Mouse (Mus musculus): ENCODE measurements around the gene Cyb561a3.
A peak's percentile ranks its signal among the peaks of the same experiment; 100 is the strongest.
"Not testable (repeated sequence)": the region's sequence is repeated elsewhere in the genome, so short reads cannot be mapped to it uniquely, and the experiment has no call there.

The Cyb561a3 gene

DNA sequence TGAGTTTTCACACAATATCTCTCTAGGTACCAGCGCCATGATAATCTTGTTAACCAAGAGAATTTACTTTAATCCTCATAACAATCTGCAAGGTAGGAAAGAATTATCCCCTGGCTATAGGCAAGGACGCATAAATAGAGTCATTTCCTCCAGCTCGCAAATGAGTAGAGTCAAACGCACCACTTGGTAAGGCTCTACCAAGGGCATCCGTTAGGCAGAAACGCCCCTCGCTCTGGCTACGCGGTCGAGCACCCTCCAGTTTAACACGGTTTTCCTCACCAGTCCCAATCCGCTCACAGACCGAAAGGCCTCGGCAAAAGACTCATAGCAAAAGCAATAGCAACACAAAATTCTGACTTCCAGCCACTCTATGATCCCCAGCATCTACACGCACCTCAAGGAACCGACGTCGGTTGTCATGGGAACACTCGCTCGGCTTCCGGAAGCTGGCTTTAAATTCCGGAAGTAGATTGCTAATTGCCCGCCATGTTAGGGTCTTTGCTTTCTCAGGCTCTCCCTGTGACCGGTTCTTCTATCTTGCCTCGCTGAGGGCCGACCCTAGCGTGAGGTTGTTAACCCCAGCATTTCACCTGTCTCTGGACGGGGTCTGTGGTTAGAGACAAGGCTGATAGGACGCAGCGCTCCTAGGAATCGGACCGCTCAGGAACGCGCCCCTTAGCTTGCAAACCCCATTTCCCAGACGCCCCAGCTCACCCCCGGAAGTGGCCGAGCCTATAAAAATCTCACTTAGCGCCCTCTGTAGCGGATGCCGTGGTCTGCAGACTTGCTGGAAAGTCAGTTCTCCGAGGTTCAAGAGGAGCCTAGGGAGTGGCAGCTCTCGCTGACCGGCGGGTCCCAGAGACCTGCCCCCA is at the start of gene Cyb561a3, which contains the start of gene Tmem138:
Cyb561a3 (plus strand) TSS at position 483 of the 872 bp plus-strand sequence.
Tmem138 (minus strand) TSS at position 673 of the 872 bp plus-strand sequence.
- peak; percentile 83 to 89 for DNase-seq (ENCODE audit: low spot score in 2 of 2)

- no peak for DNase-seq (ENCODE audit: low spot score in 2 of 2)
Observed at GRCm38 (mm10) chr19:10530082-10530481, 46.9 kb upstream of the Cyb561a3 start.

DNA sequence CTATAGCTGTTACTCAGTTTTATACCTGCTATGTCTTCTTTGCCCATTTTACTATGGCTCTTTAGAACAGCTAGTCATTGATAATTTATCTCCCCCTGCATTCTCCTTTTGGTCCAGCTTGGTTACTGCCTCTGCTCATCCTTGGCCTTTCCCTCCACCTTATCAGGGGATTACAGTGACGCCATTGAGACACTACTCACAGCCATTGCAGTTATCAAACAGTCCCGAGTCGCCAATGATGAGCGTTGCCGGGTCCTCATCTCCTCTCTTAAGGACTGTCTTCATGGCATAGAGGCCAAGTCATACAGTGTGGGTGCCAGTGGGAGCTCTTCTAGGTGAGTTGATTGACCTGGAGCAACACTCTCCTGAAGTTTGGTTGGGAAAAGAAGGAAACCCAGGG is 37.5 kb upstream of the Cyb561a3 start:
- no peak for DNase-seq (ENCODE audit: low spot score in 2 of 2)

DNA sequence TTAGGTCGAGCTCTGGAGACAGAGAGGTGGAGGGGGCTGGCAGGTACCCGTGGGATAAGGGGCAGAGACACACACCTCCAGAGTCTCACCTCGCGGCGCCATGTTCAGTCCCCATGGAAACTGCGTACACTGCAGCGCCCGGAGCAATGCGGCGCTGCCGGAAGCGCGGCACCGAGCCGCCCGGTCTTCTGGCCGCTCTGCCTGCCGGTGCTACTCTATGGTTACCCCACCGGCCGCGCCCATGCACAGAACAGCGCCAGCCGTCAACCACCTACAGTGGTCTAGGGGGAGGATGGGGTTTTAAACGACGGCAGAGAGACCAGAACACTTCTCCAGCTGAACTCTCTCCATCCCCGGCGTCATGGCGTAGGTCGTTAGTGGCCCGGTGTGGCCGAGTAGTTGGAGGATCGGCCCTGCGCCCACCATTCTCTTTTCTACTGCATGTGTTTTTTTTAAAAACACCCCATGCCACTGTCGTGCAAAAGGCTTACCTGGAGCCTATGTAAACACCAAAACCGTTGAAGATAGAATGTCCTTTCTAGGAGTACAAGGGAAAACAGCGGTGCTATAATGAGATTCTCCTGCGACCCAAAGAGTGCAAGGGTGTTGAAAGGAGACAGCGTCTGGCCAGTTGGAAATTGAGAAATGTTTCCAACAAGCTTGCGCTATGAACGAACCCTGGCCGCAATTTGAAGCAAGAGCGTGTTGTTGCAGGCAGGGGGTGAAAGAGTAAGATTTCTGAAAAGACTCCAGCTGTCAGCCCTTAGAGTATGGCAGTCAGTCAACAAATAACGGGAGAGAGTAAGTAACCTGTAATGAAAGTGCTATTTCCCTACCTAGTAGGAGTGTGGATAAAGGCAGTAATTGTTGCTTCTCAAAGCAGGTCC is 21.1 kb upstream of the Cyb561a3 start, which contains the start of gene Tmem216:
Tmem216 (minus strand) TSS at position 615 of the 887 bp plus-strand sequence.
- peak; percentile 46 to 80 for DNase-seq (ENCODE audit: low spot score in 2 of 2)

DNA sequence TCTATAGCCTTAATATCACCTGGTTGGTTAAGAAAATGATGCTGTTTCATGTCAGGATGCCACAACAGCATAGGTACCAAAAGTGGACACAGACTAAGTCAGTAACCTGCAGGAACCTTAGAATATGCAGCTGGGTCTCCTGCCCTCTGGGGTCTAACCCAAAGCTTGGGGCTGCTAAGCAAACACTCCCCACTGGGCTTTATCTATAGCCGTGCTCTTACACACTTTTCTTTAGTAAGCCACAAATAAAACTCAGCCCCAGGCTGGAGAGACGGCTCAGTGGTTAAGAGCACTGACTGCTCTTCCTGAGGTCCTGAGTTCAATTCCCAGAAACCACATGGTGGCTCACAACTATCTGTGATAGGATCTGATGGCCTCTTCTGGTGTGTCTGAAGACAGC is 20.0 kb upstream of the Cyb561a3 start:
- DNase-seq (ENCODE audit: low spot score in 2 of 2), result no peak

GRCm38 (mm10) chr19:10557430-10557829 is 19.5 kb upstream of the Cyb561a3 start:
- DNase-seq (ENCODE audit: low spot score in 2 of 2), result no peak

GRCm38 (mm10) chr19:10557837-10558375 is 19.1 kb upstream of the Cyb561a3 start:
- DNase-seq (ENCODE audit: low spot score in 2 of 2), result not testable (repeated sequence)

DNA sequence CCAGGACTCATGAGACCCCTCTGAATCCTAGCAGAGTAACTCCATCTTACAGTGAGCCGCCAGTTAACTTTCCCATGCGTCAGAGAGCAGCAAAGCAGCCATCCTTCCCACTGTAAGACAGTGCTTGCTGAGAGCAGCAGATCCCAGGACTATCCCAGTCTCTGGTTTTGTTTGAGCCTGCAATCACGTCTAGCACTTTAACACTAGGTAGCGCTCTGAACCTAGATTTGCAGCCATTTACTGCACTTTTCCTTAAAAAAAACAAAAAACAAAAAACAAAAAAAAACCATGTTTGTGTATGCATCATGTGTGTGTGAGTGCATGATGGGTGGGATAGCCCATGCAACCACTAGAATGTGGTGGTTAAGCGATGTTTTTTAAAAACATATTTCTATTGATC is 16.9 kb upstream of the Cyb561a3 start:
- no peak for DNase-seq (ENCODE audit: low spot score in 2 of 2)

GRCm38 (mm10) chr19:10561558-10562314 is 15.2 kb upstream of the Cyb561a3 start:
- no peak for DNase-seq (ENCODE audit: low spot score in 2 of 2)

DNA sequence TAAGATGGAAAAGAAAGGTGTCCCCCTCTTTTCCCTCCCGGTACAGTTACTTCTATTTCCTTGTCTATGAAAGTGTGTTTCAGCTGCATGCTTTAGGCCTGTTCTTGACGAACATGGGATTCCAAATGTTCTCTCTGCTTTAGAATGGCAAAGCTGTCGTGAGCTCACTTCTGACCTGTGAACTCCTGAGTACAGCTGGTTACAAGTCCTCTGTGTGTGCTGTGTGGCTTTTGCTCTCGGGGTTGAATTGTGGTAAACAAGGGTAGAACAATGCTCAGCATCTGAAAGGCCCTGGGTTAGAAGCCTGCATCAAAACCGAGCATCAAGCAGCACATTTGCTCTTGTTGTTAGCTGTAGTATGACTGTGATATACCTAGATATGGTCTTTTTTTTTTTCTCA is 14.6 kb upstream of the Cyb561a3 start:
- no peak for DNase-seq (ENCODE audit: low spot score in 2 of 2)

GRCm38 (mm10) chr19:10564278-10564677 is 12.7 kb upstream of the Cyb561a3 start:
- no peak for DNase-seq (ENCODE audit: low spot score in 2 of 2)

GRCm38 (mm10) chr19:10565217-10565616 is 11.8 kb upstream of the Cyb561a3 start:
- DNase-seq (ENCODE audit: low spot score in 2 of 2), result no peak

GRCm38 (mm10) chr19:10569627-10570026 is 7.3 kb upstream of the Cyb561a3 start:
- DNase-seq (ENCODE audit: low spot score in 2 of 2), result no peak

DNA sequence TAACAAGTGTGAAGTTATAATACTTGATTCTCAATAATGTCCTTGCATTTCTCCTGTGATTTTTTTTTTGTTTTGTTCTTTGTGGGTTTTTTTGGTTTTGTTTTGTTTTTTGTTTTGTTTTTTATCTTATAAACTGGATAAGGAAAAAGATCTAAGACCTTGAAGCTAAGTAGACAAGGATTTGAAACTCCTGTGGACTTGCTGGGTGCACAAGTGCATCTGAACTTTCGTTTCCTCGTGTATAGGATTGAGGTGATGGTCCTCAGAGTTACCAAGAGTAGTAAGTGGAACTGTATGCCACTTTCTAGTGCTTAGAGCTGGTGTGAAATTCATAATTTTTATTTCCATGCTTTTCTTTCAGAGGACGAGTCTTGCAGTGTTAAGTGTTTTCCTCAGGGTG is 3.1 kb downstream of the Cyb561a3 start:
- DNase-seq (ENCODE audit: low spot score in 2 of 2), result no peak

GRCm38 (mm10) chr19:10580761-10581160 is 3.8 kb downstream of the Cyb561a3 start:
- DNase-seq (ENCODE audit: low spot score in 2 of 2), result no peak

- DNase-seq (ENCODE audit: low spot score in 2 of 2), result no peak
Observed at GRCm38 (mm10) chr19:10581984-10582383, 5.0 kb downstream of the Cyb561a3 start.

GRCm38 (mm10) chr19:10583550-10584146 is 6.7 kb downstream of the Cyb561a3 start:
- DNase-seq (ENCODE audit: low spot score in 2 of 2), result no peak

GRCm38 (mm10) chr19:10585112-10585511 is 8.1 kb downstream of the Cyb561a3 start:
- no peak for DNase-seq (ENCODE audit: low spot score in 2 of 2)

GRCm38 (mm10) chr19:10587231-10587630 is 10.3 kb downstream of the Cyb561a3 start:
- no peak for DNase-seq (ENCODE audit: low spot score in 2 of 2)

GRCm38 (mm10) chr19:10589127-10589857 is 12.3 kb downstream of the Cyb561a3 start:
- DNase-seq (ENCODE audit: low spot score in 2 of 2), result no peak
